Mouse (Mus musculus) urinary bladder, adult 2 months (tissue): ENCODE measurements around the gene Baiap3. TPM values are rescaled to one million over a fixed set of nuclear protein-coding genes. Genes with fewer than 3 reads are reported as not detected.
A peak's percentile ranks its signal among the peaks of the same experiment; 100 is the strongest.

Source experiments
- DNase-seq: peaks from one replicate; pipeline ENCODE4 v3.0.0; 2022; ENCODE audit warnings: low spot score
- polyA plus RNA-seq: library from polyadenylated mRNA; depleted of rRNA; stranded (reverse); fragments of >200 nt; gene quantifications from 2 replicates; pipeline ENCODE4 v1.2.3, GENCODE M21; 2012; rRNA removed

Gene Baiap3
- 8.7 and 11.1 TPM in 2 replicates for polyA plus RNA-seq

DNA sequence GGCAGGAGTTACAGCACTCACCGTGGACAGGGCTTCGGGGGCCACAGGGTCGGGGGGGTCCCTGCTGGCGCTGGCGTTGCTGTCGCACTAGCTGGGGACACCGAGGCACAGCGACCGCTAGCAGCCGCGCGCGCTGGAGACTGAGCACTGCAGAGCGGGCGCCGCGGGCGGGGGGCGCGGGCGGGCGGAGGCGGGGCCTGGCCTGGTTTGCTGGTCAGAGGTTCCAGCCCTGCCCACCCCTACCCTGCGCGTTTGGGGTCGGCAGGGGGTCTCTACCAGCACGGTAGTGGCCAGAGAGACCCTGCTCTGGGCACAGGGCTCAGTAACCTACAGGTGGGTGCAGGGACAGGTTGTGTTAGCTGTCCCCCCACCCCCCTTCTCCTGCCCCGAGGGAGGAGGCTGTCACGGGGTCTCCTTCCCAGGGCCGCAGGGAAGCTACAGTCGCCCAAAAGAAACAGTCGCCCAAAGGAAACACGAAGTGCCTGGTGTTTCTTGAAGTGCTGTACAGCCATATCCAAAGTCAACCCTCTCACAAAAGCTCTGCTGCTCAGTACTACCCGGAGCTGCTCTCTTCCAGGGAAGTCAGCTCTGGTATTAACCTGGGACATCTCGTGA lies at the start of gene Baiap3:
Gene Baiap3, minus strand, starts transcription at position 225 of the 615 bp plus-strand sequence.
- no peak for DNase-seq

DNA sequence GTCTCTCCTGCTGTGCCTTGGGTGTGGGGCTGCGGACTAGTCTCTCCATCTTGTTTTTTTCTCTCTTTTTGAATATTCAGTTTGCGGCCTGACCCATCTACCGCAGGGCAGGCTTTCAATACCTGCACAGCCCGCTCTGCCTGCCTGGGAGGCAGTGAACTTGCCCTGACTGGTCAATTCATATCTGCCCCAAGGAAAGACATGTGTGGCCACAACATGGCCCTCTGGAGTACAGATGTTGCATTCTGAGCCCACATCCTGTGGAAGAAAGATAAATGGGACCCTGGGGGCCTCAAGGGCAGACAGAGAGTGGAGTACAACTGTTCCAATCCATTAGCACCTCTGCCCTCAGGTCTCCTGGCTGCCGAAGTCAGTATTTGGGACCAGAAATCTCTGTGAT lies 41.9 kb upstream of the Baiap3 start, which contains the start of gene Prss34:
Gene Prss34, plus strand, starts transcription at position 301 of the 400 bp plus-strand sequence.
- no peak for DNase-seq

DNA sequence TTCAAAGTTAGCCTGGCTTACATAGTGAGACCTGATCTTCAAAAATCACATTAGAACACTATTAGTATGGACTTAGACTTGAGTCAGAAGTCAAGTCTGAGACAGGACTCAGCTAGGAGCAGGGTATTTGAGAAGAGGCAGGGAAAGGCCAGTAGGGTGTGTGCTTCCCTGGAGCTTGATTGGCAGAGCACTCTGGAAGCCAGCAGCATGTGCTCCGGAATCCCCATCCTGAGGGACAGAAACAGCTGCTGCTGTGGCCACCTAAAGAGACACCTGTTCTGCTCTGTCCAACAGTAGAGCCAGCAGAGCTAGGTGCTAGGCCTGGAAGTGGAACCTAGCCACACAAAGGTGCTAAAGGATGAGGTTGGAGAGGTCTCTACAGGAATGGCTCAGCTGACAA lies 37.9 kb upstream of the Baiap3 start:
- no peak for DNase-seq

DNA sequence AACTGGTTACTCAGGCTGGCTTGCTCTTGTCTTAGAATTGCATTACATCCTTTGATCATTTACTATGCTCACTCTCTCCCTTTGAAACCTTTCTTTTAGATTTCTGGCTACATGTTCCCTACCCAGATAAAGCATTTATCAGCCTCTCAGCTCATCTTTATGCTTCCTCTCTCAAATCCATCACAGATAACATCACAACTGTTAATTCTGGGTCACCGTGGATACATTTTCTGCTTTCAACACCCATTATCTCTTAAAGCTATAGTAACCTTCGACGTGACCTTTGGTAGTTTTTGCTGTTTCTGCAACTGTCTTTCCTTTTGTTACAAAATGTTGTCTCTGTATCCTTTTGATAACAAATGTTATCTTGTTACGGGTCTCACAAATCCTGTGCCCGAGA lies 37.3 kb upstream of the Baiap3 start:
- no peak for DNase-seq

DNA sequence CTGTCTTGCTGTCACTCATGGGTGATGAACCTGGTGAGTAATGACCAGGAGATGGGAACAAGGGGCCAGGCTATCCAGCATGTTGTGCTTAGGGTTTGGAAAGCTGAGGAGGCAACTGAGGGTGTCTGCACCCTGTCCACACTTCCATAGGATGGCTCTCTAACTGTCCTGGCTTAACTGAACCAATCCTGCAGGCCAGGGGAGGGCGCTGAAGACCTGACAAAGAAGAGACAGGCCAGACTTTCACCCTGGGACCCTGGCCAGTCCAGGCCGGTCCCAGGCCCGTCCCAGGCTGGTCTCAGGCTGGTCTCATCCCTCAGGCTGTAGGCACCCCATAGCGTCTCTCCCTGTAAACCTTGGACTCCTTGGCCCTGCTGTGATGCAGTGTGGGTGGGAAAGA lies 34.2 kb upstream of the Baiap3 start:
- DNase-seq, result no peak

DNA sequence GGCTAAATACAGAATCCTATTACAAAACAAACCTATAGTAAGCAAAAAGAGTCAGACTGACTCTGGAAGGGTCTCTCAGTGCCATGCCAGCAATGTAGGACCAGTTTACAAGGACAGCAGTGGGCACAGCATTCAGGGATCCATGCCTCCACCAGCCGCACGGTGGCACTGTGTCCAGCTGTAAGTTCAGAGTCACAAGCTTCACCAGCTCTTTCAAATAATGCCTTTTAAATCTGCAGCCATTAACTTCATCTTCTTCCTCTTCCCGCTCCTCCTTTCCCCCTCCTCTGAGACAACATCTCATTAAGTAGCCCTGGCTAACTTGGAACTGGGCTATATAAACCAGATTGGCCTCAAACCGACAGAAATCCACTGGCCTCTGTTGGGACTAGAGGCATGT lies 32.7 kb upstream of the Baiap3 start:
- DNase-seq, result no peak

DNA sequence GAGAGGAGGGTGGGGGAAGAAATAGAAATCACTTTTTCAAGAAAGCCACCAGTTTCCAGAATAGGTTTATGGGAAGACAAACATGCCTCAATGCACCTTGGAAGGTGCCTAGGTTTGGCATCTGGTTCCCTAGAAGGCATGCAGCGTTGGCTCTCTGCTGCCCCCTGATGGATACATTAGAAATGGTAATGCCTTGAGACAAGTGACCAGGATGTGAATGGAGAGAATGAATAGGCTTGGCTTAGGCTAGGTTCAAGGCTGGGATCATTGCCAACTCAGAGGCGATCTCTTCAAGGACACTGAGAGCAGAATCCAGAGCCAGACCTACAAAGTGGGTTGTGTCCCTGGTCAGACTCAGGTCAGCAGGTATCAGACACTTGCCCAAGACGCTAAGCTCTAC lies 28.9 kb upstream of the Baiap3 start:
- DNase-seq, result no peak

DNA sequence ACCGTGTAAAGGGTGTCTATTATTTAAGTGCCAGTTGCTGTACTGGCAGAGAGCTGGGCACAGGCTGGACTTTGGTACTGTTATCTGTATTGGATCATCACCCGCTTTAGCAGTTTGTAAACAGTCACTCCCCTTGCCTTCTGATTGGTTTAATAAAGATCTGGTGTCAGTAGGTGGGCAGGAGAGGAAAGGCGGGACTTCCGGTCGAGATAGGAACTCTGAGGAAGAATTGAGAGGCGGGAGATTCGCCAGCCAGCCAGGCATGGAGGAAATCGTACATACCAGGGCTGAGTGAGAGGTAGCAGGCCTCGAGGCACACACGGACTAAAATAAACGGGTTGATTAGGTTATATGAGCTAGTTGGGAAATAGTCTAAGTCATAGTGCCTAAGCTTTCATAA lies 26.0 kb upstream of the Baiap3 start:
- DNase-seq, result no peak

DNA sequence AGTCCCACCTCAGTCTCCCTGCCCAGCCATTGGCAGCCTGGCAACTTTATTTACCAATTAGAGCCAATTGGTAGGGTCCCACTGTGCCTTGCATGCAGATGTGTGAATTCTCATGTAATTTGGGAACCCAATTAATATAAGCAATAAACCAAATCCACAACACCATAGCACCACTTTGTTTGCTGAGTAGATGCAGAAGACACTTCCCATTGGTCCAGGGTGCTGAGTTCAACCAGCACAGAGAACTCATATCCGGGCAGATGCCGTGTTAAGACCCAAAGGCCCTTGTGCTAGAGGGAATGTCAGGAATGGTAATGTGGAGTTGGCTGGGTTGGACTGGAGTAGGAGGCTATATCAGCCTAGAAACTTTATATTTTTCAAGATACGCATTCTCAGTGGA lies 19.7 kb upstream of the Baiap3 start:
- DNase-seq, result no peak

DNA sequence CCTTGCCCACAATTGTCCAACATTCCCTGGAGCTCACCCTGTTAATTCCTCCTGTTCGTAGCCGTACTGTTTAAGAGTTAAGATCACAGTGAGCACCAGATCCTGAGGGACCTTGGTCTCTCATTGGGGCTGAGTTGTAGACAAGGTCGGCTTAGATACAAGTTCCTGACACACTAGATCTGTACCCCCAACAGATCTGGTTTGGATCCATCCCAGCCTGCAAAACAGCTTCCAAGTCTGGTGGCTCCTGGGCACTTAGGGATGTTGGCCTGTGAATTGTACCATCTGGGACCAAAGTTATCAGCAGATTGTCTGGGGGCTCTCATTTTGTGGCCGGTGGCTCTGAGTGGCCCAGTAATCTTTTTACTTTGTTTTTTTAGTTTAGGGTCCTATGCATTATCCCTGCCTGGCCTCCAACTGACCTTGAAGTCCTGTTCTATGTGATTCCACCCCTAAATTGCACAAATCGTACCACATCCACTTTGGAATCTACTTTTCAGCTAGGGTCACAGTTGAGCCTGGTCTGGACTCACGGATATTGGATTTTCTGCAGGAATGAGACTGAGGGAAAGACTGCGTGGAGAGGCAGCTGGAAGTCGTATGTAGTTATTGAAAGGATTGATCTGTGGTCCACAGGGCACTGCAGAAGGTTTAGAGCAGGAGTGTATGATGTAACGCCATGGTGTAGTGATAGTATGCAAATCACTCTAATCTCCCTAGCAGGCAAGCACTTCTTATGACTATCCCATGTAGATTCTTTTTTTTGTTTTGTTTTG lies 18.6 kb upstream of the Baiap3 start, which contains the start of gene Ube2i:
Gene Ube2i, minus strand, starts transcription at position 52 of the 776 bp plus-strand sequence.
- no peak for DNase-seq

DNA sequence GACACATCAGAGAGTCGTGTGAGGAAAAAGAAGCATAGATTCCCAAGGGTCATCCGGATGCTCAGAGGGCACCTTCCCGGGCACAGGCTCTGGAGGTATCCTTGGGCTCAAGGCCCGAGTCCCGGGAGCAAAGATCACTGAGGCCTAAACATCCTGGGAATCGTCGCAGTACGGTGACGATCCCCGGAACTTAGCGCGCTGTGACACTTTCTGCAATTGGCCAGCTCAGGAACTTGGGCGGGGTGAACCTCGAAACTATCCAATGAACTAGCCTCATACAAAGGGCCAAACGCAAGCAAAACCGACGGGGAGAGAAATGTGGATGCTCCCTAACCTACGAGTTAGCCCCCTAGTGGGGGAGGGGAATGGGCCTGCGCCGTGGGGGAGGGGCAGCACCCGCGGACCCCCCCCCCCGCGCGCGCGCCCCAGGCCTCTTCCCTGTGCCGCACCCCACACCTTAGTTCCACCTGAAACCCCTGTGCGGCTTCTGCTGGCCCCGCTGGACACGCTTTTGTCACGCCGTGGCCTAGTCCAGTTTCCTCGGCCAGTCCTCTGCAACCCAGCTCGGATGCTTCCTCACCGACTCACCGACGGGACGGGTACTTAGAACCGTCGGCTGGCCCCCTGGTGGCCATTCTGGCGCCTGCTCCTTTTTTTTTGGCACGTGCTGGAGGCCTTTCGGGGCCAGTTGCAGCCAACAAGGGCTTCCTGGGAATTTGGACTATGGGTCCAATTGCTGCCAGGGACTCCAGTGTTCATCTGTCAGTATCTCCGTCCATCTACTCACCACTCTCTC lies 17.7 kb upstream of the Baiap3 start:
- DNase-seq, result peak; percentile 91

DNA sequence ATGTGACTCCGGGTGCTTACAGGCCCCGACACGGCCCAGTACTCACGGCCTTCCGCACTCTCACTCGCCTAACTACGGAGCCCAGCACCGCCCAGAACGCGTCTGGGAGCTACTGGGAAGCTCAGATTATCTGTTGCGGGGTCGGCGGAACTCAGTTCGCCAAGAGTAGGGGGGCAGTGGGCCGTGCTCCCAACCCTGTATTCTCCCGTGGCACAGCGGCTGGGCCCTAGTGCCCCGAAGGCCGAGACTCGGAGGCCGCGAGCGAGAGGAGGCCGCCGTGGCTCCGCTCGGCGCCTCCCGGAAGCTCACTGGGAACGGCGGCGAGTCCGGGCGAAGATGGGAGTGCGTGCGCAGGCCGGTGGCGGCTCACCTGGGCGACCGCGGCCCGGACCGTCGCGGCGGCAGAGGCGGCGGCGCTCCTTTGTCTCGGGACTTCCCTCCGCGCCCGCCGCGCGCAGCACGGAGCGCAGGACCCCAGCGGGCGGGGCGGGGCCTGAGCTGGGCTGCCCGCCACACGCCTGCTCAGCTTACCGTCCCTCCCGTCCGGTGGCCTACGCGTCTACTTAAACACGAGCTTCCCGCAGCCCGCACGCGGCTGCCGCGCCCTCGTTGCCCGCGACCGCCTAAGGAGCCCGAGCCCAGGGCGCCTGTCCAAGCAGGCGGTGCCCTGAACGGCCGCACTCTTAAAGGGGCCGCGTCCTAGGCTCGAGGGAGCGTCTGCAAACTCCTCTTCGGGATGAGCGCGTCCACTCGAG lies 17.0 kb upstream of the Baiap3 start:
- peak; percentile 94 for DNase-seq

DNA sequence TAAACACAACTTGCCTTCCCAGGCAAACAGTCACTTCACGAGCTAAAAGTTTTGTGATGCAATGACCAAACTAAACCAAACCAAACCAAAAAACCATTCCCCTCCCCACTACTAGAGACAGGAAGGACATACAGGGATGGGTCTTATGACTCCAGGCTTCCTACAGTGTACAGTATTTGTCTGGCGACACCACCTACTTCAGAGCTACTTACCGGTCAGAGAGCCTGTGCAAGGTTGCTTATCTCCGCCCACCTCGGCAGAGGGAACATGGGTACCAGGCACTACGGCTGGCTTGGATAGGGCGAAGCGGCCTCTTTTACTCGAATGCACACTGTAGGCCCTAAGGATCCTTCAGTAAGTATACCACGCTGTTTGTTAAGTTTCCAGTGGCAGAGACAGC lies 16.2 kb upstream of the Baiap3 start:
- DNase-seq, result no peak

DNA sequence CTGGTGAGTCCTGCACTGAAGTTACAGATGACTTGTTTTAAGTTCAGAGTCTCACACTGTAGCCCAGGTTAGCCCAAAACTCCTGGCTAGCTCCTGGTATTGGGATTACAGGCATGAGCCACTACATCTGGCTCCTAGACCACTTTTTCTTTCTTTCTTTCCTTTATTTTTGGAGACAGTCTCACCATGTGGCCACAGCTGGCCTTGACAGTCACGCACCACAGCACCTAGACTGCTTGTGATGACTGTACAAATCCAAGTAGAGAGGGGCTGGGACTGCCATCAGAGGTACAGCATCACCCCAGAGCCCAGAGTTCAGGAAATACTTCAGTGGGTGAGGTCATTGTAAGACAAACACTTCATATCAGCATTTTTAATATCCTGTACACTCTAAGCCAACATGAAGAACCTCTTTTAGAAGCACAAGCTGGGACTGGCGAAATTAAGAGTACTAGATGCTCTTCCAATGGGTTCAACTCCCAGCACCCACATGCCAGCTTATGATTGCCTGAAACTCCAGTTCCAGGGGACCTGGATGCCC lies 14.7 kb upstream of the Baiap3 start:
- DNase-seq, result no peak

DNA sequence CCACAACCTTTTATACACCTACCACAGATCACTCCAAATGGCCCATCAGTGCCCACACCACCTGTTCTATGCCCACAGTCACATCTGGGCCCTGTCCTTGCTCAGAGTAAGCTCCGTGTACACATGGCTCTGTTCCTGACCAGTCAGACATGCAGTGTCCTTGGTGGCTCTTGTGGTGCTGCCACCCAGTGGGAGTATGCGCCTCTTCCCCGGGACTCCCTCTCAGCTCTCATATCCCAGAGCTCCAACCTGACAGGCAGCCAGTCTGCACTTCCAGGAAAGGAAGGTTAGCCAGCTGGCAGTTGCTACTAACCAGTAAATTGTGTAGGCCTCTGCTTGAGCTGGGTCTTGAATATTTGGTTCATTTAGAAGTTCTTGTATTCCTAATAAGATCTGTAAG lies 8.3 kb upstream of the Baiap3 start:
- DNase-seq, result no peak

DNA sequence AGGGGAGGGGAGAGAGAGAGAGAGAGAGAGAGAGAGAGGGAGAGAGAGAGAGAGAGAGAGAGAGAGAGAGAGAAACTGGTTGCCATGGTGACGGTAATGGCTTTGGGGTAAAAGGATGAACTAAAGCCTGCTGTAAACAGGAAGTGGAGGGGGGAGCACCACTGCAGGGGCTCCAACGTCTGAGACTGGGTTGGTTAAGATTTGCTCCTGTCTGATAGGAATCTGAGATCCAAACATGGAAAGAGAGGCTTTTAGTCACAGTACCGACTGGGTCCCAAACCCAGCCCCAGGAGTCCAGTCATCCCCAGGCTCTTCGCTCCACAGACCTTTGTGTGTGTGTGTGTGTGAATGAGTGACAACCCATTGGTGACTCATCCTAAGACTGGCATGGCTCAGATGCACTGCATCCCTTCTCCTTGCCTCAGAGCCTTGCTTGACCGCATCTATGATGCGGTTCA lies 1.7 kb upstream of the Baiap3 start:
- DNase-seq, result no peak

DNA sequence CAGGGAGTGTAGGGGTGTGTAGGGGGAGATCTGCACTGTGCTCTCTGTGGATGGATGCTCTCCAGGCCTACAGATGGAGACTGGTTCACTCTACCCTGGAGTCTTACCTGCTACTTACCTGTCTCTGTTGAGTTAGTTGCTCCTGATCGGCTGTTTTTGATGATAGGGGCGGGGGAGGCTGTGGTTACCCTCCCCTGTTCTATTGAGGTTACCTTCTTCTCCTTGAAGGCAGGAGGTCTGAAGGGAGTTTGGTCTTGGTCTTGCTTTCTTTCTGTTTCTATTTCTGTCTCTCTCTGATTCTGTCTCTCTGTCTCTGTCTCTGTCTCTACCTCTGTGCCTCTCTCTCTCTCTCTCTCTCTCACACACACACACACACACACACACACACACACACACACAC lies 1.1 kb downstream of the Baiap3 start:
- no peak for DNase-seq

DNA sequence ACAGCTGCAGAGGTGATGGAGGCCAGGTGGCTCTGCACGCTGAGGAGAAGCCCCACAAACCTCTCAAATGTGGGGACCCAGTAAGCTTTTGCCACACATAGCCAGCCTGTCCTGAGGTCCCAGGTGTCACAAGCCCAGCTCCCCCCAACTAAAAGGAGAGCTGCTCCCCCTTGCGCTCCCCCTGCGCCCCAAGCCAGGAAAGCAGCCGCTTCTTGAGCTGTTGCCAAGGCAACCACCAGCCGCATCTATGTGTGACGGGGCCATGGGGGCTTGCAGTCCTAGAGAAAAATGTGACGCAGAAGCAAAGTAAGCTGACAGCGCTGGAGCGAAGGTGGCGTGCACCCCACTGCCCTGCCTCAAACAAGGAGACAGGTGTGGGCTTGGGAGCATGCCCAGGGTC lies 2.4 kb downstream of the Baiap3 start:
- DNase-seq, result no peak

DNA sequence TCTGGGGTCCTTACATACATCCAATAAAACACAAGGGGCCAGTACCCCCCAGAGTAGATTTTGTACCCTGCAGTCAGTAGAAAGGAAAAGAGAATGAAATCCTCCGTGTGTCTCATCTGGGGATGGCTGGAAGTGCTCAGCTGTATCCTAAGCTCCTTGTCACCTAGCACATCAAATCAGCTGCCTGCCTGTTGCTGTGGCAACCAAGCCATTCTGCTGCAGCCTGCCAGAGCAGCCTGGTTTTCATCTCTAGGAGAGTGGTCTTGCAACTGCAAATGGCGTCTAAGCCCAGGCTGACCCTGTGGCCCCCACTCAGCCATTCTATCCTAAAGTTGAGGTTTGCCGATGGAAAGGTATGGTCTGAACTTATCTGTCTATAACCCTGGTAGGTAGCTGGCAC lies 3.5 kb downstream of the Baiap3 start:
- no peak for DNase-seq

DNA sequence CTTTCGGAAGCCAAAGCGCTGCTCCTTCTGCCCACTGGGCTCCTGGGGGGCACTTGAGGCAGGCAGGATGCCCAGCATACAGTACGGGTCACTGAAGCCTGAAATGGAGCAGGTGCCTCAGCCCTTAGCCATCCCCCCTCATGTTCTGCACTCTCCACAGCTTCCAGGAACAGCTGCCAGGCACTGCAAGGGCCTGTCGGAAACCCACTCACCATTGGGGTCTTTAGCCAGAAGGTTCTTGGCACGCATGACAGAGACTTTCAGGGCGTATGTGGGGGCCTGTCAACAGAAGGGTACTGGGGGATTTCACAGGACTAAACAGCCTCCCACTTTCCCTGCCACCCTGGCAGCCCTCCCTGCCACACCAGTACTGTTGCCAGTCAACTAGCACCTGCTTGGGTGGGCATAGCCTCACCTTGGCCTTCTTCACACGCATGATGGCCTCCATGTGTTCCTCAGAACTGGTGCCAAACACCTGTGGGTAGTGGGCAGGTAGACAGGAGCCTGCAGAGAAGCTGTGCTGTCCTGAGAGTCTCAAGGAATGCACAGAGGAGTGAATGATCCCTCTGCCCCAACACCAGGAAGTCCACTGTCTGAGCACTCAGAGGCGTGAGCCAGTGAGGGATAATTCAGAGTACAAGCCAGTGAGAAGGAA lies 5.9 kb downstream of the Baiap3 start:
- no peak for DNase-seq
